Mouse (Mus musculus): ENCODE results near the gene Ccdc14.
"Not testable (repeated sequence)": the region's sequence is repeated elsewhere in the genome, so short reads cannot be mapped to it uniquely, and the experiment has no call there.

Gene Ccdc14

DNA sequence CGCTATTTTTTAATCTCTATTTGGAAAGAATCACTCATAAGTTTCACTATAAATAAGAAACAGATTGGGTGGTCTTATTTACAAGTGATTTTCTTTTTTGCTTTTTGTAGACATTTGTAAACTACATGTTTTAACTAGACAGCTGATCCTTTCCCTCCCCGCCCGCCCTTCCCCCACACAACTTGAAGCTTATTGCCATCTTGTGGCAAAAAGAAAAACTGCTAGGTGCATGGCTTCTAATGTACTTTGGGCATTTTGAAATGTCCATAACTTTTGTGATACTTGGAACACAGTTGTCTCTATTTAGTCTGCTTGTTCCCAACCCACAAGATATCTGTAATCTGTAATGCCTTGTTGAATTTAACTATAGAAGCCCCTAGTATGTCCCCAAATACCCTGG is 21.1 kb downstream of the Ccdc14 start:
- DNase-seq (ENCODE audit: low spot score), result no peak

DNA sequence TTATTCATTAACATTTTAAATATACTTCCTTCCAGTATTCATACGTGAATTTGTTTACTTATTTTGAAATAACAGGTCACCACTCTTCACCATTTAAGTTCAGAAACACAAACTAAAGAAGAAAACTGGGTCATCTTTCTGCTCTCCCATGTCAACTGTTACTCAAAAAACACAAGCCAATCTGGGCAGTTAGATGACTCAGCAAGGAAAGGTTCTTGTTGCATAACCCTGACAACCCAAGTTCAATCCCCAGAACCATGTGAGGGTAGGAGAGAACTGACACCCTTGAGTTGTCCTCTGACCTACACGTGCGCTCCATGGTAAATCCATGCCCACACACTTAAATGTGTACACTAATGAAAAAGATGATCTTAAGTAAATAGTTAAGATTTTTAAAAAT is 34.7 kb downstream of the Ccdc14 start:
- DNase-seq (ENCODE audit: low spot score), result no peak

DNA sequence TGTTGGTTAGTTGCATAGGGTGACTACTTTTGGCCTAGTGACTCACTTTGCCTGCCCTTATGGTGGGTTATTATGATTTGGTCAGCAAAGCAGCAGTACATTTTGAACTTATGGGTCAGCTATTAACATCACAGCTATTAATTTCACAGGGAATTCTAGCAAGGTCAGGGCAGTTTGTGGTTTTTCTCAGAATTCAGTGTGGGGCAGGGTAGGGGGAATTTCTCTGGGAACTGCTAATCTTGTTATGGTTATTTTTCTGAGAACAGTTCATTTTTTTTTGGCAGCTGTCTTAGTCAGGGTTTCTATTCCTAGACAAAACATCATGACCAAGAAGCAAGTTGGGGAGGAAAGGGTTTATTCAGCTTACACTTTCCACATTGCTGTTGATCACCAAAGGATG is 38.2 kb downstream of the Ccdc14 start:
- not testable (repeated sequence) for DNase-seq (ENCODE audit: low spot score)

DNA sequence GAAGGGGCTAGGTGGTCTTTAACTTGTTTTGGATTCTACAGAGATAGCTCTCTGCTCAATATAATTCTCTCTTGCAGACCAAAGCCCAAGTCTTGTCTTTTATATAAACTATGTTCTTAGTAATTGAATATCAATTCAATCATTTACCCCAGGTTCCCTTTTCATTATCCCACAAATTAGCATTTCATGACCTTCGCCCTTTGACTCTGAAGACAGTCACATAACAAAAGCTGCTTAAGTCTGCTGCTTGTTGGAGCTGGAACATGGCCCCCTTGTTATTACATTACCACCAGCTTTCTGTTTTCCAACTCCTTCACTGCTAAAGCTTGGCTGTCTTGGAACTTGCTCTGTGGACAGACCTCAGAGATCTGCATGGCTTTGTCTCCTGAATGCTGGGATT is 39.0 kb downstream of the Ccdc14 start:
- DNase-seq (ENCODE audit: low spot score), result no peak

DNA sequence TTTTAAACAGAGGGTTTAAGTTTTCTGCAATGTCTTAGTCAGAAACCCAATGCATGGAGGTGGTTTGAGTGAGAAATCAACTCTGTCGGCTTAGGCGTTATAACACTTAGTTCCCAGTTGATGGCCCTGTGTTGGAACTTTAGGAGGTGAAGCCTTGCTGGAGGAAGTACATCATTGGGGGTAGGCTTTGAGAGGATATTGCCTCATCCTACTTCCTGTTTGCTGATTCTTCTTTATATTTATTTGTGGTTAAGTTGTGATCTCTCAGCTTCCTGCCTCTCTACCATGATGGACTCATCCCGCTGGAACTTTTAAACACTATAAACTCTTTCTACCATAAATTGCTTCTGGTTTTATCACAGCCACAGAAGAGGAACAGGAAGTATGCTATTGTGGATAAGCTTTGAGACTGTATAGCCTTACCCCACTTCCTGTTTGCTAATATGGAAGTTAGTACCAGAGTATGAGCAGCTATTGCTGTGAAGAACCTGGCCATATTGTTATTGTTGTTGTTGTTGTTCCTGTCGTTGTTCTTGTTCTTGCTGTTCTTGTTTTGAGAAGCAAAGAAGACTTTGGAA is 48.3 kb downstream of the Ccdc14 start:
- DNase-seq (ENCODE audit: low spot score), result no peak

DNA sequence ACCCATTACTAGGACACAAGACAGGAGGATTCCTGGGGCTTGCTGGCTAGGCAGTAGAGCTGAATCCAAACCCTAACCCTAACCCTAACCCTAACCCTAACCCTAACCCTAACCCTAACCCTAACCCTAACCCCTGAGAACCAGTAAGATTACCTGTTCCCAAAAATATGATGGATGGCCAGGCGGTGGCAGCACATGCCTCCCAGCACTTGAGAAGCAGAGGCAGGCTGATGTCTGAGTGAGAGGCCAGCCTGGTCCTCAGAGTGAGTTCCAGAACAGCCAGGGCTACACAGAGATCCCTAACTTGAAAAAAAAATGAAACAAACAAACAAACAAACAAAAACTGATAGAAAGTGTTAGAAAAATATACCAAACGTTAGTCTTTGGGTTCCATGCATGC is 52.5 kb downstream of the Ccdc14 start:
- DNase-seq (ENCODE audit: low spot score), result no peak

DNA sequence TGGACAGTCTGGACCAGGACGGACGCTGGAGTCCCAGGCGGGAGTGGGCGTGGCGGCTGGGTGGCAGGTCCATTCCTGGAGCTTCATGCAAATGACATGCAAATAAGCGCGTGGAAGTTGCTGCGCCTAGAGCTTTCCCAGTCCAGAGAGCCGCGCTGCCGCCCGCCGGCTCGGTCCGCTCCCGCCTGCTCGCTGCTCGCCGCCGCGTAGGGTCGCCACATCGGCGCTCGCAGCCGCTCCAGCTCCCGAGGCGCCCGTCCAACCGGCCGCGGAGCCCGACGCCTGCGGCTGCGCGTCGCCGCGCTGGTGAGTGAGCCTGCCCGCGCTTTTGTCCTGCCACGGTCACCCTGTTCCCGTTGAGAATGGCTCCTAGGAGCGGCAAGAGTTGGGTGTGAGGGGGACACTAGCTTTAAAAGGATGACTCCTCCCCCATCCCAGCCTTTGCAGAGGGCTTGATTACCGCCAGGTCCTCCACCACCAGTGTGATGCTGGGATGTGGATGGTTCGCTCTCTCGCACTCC is 54.7 kb downstream of the Ccdc14 start, which contains the start of gene Mylk:
TSS of gene Mylk (plus strand) at position 146 of the 521 bp plus-strand sequence.
- peak; percentile 93 for DNase-seq (ENCODE audit: low spot score)

DNA sequence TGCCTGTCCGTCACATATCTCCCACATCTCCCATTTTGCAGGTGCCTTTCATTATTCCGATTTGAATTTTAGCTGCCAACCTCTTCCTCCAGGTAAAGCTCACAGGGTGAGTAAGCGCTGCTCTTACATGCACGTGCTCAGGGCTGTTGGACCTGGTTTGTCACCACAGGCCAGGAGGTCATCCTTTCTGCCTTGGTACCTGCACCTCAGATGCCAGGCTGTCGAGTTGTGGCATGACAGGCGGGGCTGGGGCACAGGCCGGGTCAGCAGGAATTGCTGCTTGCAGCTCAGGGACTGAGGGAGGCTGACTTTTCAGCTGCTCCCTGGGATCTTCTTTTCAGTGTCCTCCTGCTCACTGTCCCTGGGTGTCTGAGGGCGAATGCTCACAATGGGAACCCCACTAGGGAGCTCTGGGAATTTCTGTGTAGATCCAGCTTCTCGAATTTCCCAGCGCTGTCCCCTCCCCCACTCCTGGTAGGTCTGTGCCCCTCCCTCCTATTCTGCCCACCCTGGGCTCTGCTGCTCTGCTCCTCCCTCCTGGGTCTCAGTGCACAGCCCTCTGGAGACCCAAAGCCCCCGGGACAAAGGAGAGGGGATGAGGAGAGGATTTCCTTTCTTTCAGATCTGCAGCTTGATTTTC is 57.8 kb downstream of the Ccdc14 start:
- peak; percentile 24 for DNase-seq (ENCODE audit: low spot score)

DNA sequence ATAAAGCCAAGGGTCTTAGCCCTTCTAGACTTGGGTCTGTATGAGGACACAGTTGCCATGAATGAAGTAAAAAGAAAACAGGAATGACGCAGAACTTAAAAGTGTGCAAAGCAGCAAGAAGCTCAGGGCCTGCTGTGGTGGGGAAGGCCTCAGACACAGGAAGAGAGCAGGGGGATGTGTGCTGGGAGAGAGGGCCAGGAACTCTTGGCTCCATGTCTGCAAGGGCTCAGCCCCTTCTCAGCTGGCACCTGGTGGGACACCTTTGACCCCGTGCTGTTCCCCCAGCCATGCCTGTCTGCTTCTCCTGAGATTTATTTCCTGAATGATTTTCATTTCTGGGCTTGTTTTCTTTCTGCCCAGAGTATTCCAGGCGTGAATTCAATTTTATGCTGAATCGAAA is 59.1 kb downstream of the Ccdc14 start:
- no peak for DNase-seq (ENCODE audit: low spot score)

DNA sequence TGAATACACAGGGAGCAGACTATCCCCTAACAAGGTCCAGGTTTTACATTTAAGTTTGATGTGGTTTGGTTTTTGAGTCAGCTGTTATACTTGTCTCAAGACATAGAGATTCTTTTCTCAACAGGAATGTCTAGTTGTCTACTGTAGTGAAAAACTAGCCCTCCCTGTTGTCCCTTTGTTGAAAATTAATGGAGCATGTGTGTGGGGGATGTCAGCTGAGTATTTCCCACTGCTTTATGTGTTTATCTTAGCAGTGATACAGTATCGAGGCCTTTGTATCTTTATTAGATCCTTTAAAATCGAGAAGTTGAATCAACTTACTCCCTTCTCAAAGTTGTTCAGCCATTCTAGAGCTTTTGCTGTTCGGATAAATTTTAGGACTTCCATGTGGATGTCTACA is 61.6 kb downstream of the Ccdc14 start:
- no peak for DNase-seq (ENCODE audit: low spot score)

DNA sequence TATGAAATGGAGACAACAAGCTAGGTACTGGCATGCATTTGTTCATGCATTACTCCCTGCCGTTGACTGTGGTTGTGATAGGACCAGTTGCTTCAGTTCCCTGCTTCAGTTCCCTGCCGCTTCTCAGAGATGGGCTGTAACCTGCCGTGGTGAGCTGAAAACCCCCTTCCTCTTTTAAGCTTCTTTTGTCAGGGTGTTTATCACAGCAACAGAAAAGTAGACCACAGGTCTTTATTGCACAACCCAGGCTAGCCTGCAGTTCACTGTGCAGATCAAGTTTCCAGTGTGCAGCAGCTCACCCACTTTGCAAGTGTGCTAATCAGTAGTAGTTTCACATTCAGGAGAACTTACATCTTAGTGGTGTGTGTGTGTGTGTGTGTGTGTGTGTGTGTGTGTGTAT is 62.6 kb downstream of the Ccdc14 start:
- DNase-seq (ENCODE audit: low spot score), result no peak

DNA sequence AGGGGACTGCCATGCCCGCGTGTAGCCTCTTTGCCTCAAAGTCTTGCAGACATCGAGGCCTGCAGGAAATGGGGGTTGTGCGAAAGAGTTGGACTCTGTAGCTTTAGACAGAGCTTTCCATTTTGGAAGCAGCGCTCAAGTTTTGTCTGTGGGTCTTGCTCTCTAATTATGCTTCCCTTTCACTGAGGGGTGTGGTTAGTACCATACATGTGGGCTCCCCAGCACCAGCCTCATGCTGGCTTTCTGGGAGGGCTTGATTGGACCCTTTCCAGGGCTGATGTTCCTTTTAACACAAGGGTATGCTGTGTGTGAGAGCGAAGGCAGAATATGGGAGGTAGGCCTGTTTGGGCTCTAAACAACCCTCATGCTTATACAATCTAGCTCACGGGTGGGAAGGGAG is 66.6 kb downstream of the Ccdc14 start:
- no peak for DNase-seq (ENCODE audit: low spot score)

DNA sequence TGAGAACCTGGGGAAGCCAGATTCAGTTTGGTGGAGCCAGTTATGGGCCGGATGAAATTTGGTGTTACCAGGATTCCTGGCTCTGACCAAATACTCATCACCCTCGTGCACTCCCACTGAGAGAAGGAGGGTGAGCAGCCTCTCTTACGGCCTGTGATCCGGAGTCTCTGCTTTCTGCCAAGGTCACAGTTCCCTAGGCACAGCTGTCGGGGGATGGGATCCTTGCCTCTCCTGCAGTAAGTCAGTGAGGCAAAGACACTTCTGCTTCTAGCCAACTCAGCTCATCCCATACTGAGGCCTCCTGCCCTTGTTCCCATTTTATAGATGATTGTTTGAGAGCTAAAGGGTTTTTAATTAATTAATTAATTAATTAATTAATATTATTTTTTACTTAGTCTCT is 67.8 kb downstream of the Ccdc14 start:
- no peak for DNase-seq (ENCODE audit: low spot score)

DNA sequence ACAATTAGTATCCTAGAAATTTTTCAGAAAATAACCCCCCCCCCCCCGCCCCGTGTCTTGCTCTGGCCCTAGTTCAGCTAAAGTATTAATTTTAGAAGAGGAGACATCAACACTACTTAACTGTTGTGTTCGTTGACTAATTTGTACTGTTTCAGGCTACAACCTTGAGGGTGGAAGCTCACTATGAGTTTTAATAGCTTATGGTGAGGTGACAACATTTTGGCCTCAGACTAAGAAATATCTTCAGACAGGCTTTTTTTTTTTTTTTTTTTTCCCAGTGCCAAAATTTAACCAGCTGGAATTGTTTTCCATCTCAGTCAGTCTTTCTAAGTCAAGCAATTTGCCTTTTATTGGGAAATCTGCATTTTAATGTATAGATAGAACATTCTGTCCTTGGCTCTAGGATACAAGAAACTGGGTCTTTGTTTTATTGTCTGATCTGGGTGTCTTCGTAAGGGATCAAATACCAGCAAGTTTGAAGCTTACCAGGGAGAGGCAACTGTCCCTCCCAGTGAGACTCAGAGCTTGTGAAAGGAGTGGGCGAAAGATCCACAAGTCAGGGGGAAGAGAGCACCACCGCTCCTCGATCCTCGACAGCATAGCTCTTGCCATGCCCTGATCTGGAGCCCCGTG is 73.7 kb downstream of the Ccdc14 start:
- no peak for DNase-seq (ENCODE audit: low spot score)

DNA sequence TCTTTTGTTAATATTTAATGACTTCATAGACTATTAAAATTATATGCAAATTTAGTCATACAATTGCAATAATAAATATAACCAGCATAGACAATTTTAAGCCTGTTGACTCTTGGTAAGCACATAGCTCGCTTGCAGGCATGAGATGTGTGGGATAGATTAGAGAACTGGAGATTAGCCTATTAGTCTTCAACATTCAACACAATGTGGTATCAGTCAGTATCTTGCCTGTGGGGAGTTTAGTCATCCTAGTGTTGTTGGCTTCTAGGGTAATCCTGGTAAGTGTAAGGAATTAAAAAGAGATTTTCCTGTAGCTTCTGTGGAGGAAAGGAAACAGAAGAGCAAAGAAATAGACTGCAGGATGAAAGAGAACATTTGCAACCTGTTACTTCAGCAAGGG is 75.2 kb downstream of the Ccdc14 start:
- DNase-seq (ENCODE audit: low spot score), result no peak

DNA sequence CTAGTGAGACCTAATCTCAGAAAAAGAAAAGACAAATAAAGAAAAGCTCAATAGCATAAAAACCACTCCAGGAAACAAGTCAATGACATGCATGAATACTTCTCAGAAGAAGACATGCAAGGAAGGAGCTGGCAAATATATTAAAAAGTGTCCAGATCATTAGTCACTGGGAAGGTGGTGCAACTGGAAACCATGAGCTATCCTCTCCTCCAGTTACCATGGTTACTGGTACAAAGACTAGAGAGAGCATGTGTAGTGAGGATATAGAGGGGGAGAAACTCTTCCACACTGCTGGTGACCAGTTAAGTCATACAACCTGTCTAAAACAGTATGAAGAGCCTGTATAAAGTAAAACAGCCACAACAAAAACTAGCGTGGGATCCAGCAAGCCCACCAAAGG is 75.8 kb downstream of the Ccdc14 start:
- no peak for DNase-seq (ENCODE audit: low spot score)

DNA sequence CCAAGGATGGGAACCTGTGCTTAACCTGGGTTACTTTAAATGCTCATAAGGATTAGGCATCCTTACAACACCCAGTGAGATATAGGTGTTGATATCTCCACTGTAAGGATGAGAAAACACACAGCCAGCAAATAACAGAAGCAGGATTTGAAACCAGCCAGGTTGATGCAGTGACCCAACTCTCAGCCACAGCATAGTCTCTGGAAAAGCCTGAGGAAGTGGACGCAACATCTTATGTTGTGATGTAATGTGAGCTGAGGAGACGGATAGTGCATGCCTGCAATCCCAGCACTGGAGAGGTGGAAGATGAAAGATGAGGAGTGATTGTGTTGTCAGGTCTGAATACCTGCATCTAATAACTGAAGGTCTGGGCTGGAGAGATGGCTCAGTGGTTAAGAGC is 77.0 kb downstream of the Ccdc14 start:
- DNase-seq (ENCODE audit: low spot score), result no peak

DNA sequence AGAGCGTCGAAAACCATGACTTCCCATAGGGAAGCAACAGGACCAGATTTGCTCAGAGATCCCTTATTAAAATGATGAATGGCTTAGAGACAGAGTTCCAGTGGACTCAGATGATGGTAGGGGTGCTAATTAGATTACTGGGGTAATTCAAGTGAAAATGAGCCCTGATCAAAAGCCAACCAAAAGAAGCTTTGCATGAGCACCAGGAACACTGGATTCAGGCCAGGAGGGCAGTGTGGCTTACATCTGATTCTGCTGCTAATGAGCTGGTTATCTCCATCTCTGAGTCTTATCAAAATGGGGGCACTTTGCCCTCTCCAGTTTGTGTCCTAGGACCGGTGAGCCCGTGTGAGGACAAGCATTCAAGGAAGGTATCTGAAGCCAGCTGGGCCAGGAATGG is 78.0 kb downstream of the Ccdc14 start:
- no peak for DNase-seq (ENCODE audit: low spot score)

DNA sequence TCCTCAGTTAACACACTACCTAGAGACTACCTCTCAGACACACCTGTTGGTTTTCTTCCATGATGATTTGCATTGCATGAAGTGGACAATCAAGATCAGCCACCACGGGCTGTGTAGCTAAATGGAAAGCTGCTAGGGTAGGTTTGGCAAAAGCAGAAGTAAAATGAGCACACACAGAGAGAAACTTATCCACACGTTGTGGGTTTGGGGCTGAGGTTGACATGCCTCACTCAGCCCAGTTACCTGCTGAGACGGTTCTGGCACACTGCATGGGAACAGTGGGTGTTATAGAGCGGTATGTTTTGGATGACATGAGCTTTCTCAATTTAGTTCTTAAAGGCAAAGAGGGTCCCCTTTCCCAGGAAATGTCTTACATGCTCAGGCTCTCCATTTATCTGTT is 79.7 kb downstream of the Ccdc14 start:
- DNase-seq (ENCODE audit: low spot score), result no peak

DNA sequence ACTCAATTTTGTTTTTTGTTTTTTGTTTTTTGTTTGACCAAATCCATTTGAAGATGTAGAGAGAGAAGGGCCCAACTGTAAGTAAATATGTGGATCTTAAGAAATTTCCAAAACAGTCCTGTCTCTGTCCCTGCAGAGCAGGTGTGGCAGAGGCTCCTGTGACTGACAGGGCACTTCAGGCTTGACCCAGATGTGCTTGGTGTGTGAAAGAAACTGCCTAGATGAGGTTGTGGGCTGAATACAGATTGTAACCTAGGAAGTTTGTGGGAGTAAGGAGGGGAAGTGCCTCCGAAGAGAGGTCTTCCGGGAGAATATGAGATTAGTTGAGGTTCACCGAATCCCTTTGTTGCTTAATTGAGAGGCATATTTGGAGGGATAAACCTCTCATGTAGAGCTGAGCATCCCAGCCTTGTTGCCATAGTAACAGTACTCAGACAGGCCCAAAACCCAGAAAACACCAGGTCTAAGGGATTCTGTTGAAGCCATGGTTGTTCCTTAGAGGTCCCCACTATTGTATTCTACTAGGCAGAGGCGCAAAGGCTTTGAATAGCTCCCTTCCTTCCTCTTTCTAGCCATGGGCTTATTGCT is 82.1 kb downstream of the Ccdc14 start:
- no peak for DNase-seq (ENCODE audit: low spot score)

Data from urinary bladder, postnatal 14 days (tissue).